In the genomic region with DNA sequence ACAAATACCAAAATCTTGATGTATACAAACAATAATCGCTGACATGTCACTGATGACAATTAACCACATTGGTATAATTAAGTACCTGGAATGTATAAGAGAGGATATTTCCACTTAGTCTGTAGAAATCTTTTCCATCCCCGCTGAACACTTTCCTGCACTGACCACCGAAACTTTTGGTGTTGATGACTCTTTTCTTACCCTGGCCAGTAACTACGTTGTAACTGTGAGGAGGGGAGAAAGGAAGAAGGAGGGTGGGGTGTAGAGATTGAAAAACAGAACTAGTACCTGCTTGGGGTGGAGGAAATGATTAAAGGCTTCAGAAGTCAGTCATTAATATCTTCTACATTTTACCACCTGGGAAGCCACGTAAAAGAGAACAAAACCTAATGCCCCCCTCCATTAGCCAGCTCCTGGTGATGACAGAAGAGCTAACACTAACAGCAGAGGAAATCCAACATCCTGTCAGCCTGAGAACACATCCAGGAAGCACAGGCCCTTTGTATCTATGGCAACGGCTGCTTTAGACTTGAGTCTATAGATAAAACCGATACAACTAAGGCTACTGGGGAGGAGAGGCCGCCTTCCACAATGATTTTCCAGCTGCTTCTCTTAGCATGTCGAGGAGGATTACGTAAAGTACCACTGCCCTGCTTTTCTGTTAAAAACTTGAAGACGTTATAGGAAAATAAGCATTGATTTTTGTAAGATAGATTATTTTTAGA, we compare ENCODE assay signal across 8 mouse cellular contexts. TPM values are rescaled to one million over a fixed set of nuclear protein-coding genes. Genes with fewer than 3 reads are reported as not detected.
DNase-seq lines count a peak whose midpoint lies in the region; ATAC-seq and TF ChIP-seq lines count a peak whose summit lies in the region.

No protein-coding gene starts in this region.

- H3K9ac ChIP-seq in lung, embryonic 14.5 days, result no peak overlapping the region

- WGBS in lung, embryonic 14.5 days, result 24% methylated on average over 11 of the region's 11 CpGs
- WGBS in lung, adult 2 months, result 24% methylated on average over 11 of the region's 11 CpGs

- ATAC-seq in lung, embryonic 14.5 days (ENCODE audit: insufficient read depth), result peak; percentile 82; the same call in 1 of the 2 replicates
- no peak for ATAC-seq in granulocyte monocyte progenitor cell, adult 5-6 weeks (replicated peaks; ENCODE audit: poor library complexity, severe bottlenecking)

- H3K4me2 ChIP-seq in lung, embryonic 14.5 days, result no peak overlapping the region

- DNase-seq in lung, embryonic 14.5 days, result peak; percentile 69
- DNase-seq in lung, adult 2 months, result no peak
- peak; percentile 60 for DNase-seq in embryo, embryonic 10 days (ENCODE audit: low spot score)
- peak; percentile 16 for DNase-seq in induced T-regulatory cell, adult 2 months (ENCODE audit: low read depth)
- DNase-seq in right cerebral cortex, adult 18-20 months, result peak; percentile 63
- no peak for DNase-seq in urinary bladder, postnatal 25 days (ENCODE audit: low spot score)
- DNase-seq in thymus, postnatal 36 days, result no peak

- no peak overlapping the region for H3K4me3 ChIP-seq in lung, embryonic 14.5 days (ENCODE audit: low read depth, low read length)
- H3K4me3 ChIP-seq in lung, adult 2 months (replicated peaks; ENCODE audit: extremely low read depth, low read depth, low read length), result no peak overlapping the region

- no peak for TF ChIP-seq POLR2A in lung, adult 2 months (IDR thresholded peaks at IDR 0.05; ENCODE audit: borderline replicate concordance, extremely low read depth, low read depth, low read length)

- H3K27me3 ChIP-seq in lung, embryonic 14.5 days (ENCODE audit: insufficient read depth, low read length), result no peaks in the 10 kb centered on the region

- H3K27ac ChIP-seq in lung, embryonic 14.5 days (ENCODE audit: low read depth), result no peak overlapping the region

- no peak for TF ChIP-seq CTCF in lung, embryonic 14.5 days (IDR thresholded peaks at IDR 0.05; ENCODE audit: low read depth)
- TF ChIP-seq CTCF in lung, adult 2 months (IDR thresholded peaks at IDR 0.05; ENCODE audit: insufficient read depth, low read length), result no peak

- no peaks in the 10 kb centered on the region for H3K9me3 ChIP-seq in lung, embryonic 14.5 days (ENCODE audit: low read depth, low read length)

- H3K36me3 ChIP-seq in lung, embryonic 14.5 days (ENCODE audit: insufficient read depth), result no peaks in the 10 kb centered on the region

- H3K4me1 ChIP-seq in lung, embryonic 14.5 days (ENCODE audit: insufficient read depth), result no peaks in the 10 kb centered on the region
- no peaks in the 10 kb centered on the region for H3K4me1 ChIP-seq in lung, adult 2 months (ENCODE audit: control insufficient read depth, insufficient read depth, low read length)

RNA-seq across cellular contexts. Expression of gene C7, which starts 17.8 kb away (rescaled TPM):
- polyA plus RNA-seq in lung, embryonic 14.5 days (2014; fragmentation: Nextera tagmentation; extraction: Ambion mirVana), result 0.11 and 0.34 TPM in 2 replicates
- 36.2 and 39.7 TPM in 2 replicates for polyA plus RNA-seq in lung, adult 2 months (2012; rRNA removed)
- not detected in 2 replicates for total RNA-seq in granulocyte monocyte progenitor cell, adult 5-6 weeks (2014; fragmentation: Nextera tagmentation)
- not detected in 2 replicates for total RNA-seq in granulocyte monocyte progenitor cell, adult 5-6 weeks (2017)

Comparison
In these comparisons a context has a peak if more than half of its experiments do, and no peak if none do; other contexts are left out.
1. DNase-seq: peak in lung, embryonic 14.5 days (single experiment), embryo, embryonic 10 days (single experiment), induced T-regulatory cell, adult 2 months (single experiment) and right cerebral cortex, adult 18-20 months (single experiment); none in lung, adult 2 months (single experiment), urinary bladder, postnatal 25 days (single experiment) and thymus, postnatal 36 days (0 of 2).
2. RNA of gene C7, which starts 17.8 kb away (polyA plus RNA-seq): 36.2 to 39.7 TPM in lung, adult 2 months; 0.11 to 0.34 TPM in lung, embryonic 14.5 days; every median in the first group is over 10 times any median in the second.